Mouse (Mus musculus): ENCODE results near the gene Olfr382.
"Not testable (repeated sequence)": the region's sequence is repeated elsewhere in the genome, so short reads cannot be mapped to it uniquely, and the experiment has no call there.

The Olfr382 gene

GRCm38 (mm10) chr11:73517097-73517496 lies at the start of gene Olfr382:
Olfr382 (minus strand) TSS chr11:73517197.
- no peak for DNase-seq

GRCm38 (mm10) chr11:73528971-73529370 lies 12.0 kb upstream of the Olfr382 start:
- DNase-seq: not testable (repeated sequence)

- no peak for DNase-seq
These were observed 25.5 kb downstream of the Olfr382 start, which contains the start of gene Olfr381 for GRCm38 (mm10) chr11:73491503-73491902. Olfr381 (minus strand) TSS chr11:73491603.
